Mouse (Mus musculus) T-cell, adult 2 months (primary cell): ENCODE measurements around the gene Catsper1.
"Not testable (repeated sequence)": the region's sequence is repeated elsewhere in the genome, so short reads cannot be mapped to it uniquely, and the experiment has no call there.

Source experiments
- DNase-seq: peaks from one replicate; pipeline ENCODE4 v3.0.0; 2022; ENCODE audit warnings: low spot score

The Catsper1 gene

GRCm38 (mm10) chr19:5335441-5335840 is at the start of gene Catsper1:
Catsper1 (plus strand) TSS chr19:5335741.
- DNase-seq, result no peak

DNA sequence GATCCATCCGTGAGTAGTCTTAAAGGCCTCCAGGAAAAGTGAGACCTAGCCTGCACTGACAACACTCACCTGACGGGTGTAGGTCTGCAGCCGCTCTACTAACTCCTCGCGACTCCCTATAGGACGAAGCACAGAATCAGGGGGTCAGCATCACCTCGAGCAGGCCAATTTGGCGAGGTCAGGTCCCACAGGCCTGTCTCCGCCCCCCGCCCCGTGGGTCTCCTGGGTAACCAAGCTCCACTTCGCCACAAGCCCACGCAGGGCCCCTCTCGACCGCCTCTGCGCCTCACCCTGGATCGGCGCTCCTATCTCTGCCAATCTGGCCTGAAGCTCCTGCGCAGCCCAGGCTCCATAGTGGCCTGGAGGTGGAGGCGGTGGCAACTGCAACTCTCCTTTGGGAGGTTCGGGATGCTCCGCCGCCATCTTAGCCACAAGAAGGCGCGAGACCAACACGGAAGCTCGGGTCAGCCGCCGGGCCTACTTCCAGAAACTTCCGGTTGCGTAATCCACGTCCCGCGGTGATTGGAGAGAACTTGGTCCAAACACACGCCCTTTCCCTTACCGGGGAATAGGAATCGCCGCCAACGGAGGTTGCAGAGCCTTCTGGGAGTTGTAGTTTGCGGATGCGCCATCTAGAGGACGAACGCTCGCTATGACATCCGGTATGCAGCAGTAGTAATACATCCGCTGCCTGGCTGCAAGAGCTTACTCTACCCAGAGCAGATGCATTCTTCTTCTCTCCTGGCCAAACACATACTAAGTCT is 40.4 kb upstream of the Catsper1 start, which contains the start of gene Sf3b2:
Sf3b2 (minus strand) TSS at position 484 of the 764 bp plus-strand sequence.
- DNase-seq, result peak; percentile 98

- DNase-seq, result no peak
These were observed 39.8 kb upstream of the Catsper1 start for GRCm38 (mm10) chr19:5295736-5296075.

DNA sequence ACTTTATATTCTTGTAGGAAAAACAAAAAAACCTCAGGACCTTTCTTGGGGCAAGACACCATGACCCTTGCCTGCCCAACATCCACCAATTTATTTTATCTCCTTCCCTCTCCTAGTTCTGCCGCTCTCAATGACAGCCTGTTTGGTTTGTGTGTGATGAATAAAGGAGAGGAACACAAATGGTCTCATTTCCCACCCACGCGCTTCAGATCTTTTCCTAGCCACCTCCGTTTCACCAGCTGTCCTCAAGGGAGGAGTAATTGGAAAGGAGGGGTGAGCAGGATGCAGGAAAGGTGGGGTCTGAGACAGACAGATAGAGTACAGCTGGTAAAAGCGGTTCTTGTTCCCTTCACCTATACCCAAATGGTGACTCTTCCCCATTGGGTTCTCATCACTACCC is 38.9 kb upstream of the Catsper1 start:
- DNase-seq, result no peak

- DNase-seq, result no peak
These were observed 37.4 kb upstream of the Catsper1 start, which contains the start of gene Gal3st3 for GRCm38 (mm10) chr19:5297903-5298800. Gal3st3 (plus strand) TSS chr19:5298331.

DNA sequence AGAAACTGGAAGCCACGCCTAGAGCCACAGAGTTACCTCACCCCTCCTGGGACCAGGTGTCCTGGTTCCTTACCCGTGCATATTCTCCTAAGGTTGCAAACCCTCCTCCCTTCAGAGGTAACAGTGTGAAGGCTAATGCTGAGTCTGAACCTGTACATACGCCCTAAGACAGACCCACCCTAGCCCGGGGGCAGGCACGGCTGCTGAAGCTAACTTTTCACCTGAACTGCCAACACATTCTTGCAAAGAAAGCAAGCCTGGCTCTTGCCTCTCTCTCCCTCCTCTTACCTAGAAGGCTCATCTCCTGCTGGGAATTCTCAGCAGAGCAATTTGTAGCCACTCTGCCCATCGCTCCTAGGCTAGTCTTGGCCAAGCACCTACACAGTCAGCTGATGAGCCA is 35.0 kb upstream of the Catsper1 start:
- DNase-seq, result no peak

DNA sequence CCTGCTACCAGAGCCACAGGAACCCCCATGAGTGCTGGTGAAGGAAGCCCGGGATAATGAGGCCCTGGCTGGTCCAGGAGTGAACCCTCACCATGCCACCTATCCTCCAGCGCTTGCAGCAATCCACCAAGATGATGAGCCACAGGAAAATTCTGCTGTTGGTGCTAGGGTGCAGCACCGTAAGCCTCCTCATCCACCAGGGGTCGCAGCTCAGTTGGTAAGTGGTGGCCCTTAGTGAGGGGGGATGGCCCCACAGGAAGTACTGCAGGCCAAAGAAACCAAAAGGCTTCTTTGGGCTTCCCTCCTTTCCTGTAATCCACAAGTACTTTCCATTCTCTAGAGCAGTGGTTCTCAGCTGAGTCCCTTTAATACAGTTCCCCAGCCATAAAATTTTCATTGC is 33.1 kb upstream of the Catsper1 start:
- DNase-seq, result peak; percentile 75

DNA sequence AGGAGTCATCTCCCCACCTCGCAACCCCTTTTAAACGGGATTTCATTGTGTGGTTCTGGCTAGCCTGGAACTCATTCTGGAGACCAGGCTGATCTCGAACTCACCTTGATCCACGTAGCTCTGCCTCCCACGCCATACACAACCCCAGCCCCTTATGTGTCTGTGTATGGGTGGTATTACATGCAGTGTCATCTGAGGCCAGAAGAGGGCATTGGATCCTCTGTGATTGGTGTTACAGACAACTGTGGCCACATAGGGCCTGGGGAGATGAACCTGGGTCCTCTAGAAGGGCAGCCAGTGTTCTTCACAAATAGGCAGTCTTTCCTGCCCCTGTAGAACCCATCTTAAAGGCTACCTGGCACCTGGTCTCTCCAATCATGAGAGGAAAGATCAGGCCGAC is 29.3 kb upstream of the Catsper1 start:
- DNase-seq, result no peak

GRCm38 (mm10) chr19:5306968-5307734 is 28.4 kb upstream of the Catsper1 start:
- DNase-seq, result peak; percentile 27

- DNase-seq, result no peak
These were observed 26.5 kb upstream of the Catsper1 start for GRCm38 (mm10) chr19:5309025-5309424.

- no peak for DNase-seq
These were observed 22.4 kb upstream of the Catsper1 start for GRCm38 (mm10) chr19:5313189-5313588.

DNA sequence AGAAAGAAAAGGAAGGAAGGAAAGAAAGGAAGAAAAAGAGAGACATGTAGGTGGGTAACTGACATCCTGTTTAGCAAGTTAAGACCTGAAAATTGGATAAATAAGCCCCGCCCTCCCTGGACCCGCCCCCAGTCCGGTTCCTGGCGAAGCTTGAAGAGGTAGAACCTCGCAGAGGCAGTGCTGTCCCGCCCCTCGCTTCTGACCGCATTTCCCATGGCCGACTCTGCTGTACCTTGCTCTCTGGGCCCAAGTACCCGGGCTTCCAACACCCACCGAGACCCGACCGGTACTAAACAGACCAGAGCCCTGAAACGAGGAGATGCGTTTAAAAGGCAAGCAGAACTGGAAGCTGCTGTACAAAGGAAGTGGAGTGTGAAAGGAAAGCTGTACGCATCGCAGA is 11.7 kb upstream of the Catsper1 start:
- peak; percentile 64 for DNase-seq

GRCm38 (mm10) chr19:5327970-5328369 is 7.6 kb upstream of the Catsper1 start:
- no peak for DNase-seq

DNA sequence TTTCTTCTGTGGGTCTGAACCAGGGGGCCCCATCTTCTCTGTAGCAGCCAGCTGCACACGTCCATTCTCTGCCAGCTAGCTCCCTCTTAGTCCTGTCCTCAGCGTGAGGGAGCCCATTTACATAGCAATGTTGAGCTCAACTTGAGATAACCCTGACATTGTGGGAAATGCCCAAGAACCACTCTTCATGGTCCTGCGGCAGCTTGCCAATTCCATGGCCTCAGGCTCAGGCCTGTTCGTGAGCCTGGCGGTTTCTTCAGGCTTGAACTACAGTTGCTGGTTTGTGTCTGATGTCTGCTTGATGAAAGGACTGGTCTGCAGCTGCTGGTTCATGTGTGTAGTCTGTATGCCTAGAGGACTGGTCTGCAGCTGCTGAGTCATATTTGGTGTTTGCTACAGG is 800 bp upstream of the Catsper1 start:
- no peak for DNase-seq

- peak; percentile 67 for DNase-seq
These were observed 2.4 kb downstream of the Catsper1 start for GRCm38 (mm10) chr19:5337975-5338374.

DNA sequence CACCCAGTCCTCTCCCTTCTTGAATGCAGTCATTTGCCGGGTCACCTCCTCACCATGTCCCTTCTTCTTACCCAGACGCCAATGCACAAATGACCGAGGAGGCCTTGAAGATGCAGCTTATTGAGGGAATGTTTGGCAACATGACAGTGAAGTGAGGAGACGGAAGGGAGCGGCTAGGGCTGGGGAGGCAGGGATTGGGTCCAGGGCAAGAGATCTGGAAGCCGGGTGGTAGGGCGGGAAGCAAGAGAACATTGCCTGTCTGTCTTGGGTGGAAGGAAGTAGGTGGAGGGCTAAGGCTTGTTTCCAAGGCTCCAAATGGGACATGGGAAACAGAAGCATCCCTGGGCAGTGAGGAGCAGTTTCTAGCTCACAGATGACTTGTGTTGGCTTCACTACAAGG is 5.8 kb downstream of the Catsper1 start:
- no peak for DNase-seq

DNA sequence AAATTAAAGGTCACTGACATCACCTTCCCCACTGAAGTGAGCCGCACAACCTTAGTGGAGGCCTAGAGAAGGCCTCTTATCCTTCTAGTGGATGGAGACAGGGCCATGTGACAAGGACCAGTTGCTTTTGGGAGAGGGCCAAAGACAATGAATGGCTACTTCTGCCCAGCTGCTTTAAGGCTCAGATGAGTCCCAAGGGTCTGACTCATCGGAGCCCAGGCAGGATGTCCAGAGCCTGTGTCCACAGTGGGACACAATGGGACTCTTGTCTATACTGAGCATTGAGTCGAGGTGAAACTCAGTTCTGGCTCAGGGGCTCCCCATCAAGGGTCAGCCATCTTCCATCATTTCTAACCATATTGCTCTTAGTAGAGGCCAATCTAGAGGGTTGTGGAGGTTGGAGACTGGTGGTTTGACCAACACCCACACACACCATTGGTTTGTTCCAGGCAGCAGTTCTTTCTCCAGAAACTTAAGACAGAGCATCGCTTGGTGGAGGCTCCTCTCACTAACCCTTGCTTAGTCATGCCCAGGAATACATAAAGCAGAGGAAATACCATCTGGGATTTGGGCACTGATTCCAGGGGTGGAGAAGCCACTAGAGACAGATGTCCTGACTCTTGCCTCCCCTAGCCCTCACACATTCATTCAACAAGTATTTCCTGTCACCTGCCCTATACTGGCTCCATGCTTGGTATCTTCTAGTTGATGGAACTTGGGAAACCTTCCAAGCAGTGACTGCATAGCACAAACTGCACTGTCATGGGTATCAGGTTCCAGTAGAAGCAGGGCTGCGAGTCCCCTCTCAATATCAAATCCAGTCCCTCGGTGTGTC is 10.0 kb downstream of the Catsper1 start:
- no peak for DNase-seq

GRCm38 (mm10) chr19:5348064-5348463 is 12.5 kb downstream of the Catsper1 start:
- no peak for DNase-seq

DNA sequence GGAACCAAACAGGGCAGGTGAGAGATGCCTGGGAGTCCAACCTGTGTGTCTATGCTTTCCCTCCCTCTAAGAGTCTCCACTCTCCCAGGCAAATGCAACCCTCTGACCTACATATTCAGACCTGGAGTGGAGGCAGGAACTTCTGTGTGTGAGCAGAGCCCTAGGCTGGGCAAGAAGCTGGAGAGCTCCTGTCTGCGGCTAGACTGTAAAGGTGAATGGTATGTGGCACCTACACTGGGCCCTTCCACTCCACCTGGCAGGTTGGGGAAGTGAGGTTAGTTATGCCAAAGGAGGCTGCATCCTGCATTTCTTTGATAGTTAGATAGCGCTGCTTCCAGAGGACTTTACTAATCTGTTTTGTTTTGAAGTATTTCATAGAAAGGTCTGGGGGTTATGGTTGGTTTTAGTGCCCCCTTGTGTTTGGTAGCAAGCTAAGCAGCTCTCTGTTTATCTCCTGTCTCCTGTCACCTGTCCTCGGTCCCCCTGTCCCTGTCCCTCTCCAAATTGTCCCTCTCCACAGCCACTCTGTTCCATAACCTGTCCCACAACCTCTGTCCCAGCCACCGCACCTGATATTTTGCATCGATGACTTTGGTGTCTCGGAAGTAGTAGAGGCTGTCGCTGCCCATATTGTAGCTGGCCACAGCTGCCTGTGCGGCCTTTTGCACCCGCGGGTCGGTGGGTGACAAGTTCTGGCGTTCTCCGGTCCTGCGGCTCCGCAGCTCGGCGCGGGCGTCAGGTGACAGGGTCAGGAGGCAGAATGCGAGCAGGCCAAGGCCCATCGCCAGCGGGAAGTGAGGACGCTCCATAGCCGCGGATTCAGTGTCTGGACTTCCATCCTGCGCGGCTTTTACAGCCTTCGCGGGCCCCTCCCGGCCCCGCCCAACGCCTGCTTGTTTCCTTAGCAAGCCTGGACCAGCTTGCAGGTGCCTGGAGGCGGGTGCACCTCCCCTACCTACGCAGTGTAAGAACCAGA is 13.3 kb downstream of the Catsper1 start:
- DNase-seq, result peak; percentile 31

- not testable (repeated sequence) for DNase-seq
These were observed 13.9 kb downstream of the Catsper1 start, which contains the start of gene Cst6 for GRCm38 (mm10) chr19:5349502-5349873. Cst6 (minus strand) TSS chr19:5349574.
